Mouse (Mus musculus) forelimb bud, embryonic 11.5 days (tissue): ENCODE data around the gene Col4a2.

ENCODE experiments used
- DNase-seq: peaks from one replicate; pipeline ENCODE4 v3.0.0-alpha.2; 2012; ENCODE audit warnings: low read depth, low spot score

Col4a2 gene

GRCm38 (mm10) chr8:11323681-11324080, 11.1 kb downstream of the Col4a2 start:
- no peak for DNase-seq

GRCm38 (mm10) chr8:11324801-11325395, 12.3 kb downstream of the Col4a2 start:
- DNase-seq: no peak

DNA sequence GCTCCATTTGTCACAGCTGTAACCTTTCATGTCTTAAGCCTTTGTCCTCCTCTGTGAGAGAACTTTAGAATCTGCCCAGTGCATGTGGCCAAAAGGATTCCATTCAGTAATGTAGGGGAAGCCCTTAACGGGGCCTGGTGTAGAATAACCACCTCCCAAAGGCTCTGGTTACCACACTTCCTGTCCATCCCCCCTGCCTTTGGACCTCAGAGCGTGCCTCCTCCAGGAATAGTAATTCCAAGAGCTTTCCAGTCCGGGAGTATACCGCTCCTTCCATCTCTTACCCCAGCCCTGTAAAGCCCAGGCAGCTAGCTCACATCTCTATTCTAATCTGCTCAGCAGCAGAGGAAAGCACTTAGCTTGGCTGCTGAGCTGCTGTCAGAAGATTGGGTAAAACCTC, 14.7 kb downstream of the Col4a2 start:
- peak; percentile 32 for DNase-seq

DNA sequence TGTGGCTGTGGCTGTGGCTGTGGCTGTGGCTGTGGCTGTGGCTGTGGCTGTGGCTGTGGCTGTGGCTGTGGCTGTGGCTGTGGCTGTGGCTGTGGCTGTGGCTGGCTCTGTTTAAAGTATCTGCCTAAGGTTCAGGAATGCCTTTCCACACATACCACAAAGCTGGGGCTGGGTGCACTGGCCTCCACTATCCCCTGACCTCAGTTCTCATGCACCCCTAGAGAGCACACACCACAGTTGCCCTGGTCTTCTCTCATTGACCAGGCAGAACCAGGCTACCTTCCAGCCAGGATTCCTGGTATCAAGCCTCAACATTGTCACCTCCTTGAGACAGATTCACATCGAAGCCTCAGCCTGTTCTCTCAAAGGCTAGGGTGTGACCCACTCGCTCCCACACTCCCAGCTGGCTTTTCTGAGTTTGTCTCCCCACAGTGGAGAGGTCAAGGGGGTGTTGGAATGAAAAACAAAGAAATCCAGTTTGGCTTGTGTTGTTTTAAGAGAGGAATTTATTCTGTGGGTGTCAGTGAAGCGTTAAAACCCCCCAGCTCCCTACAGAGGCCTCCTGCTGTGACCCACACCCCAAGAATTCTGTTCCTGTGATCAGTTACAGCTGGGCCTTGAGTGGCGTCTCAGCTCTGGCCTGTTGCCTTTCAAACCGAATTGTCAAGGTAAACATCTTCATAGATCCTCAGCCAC, 15.3 kb downstream of the Col4a2 start:
- no peak for DNase-seq

- no peak for DNase-seq
Measured at GRCm38 (mm10) chr8:11331561-11331960, 19.0 kb downstream of the Col4a2 start.

GRCm38 (mm10) chr8:11333746-11334145, 21.1 kb downstream of the Col4a2 start:
- no peak for DNase-seq

DNA sequence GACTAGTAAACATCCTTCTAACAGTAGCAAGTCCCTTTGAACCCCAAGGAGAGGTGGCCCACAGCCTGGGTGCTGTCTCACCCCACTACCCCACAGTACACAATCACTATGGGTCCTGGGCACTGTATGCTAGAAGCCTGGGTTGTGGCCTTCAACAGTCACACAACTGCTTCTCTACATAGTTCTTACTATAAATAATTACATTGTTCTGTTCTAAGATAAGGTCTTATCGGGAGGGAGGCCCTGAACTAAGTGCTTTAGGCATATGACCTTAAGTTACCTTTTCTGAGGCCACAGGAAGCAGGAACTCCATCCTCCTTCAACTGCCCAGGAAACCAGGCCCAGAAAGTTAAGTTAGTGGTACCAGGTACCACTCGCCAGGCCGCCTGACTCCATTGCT, 21.9 kb downstream of the Col4a2 start:
- no peak for DNase-seq

DNA sequence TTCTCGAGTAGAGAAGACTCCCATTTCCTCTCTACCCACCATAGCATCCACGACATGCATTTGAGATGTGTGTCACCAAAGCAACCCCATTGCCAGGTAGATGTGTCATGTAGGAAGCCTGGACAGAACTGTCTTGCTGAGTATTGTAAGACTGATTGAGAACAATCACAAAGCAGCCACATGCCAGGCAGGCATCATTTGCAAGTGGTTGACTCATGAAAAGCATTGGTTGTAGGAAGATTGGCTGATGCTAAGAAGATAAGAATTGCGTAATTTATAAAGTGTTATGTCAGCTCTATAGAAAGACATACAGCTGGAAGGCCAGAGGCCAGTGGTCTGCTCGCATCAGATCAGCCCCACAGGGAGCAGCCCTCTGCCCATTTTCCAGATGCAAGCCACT, 22.6 kb downstream of the Col4a2 start:
- no peak for DNase-seq

GRCm38 (mm10) chr8:11336346-11336745, 23.7 kb downstream of the Col4a2 start:
- DNase-seq: no peak

DNA sequence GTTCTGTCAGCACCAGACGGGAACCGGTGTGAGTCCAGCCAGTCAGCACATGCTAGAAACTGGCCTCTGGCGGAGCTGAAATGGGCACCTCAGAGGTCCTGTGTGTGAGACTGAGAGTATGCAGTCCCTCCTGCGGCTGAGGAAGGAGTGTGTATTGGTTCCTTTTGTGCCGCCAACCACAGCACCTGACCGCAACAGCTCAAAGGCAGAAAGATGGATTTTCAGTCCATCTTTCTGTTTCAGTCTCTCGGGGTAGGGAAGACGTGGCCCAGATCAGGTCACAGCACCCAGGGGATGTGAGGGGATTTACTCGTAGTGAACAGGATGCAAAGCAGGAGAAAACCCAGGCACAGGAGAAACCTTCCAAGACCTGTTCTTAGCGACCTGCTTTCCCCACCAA, 25.0 kb downstream of the Col4a2 start:
- DNase-seq: no peak

DNA sequence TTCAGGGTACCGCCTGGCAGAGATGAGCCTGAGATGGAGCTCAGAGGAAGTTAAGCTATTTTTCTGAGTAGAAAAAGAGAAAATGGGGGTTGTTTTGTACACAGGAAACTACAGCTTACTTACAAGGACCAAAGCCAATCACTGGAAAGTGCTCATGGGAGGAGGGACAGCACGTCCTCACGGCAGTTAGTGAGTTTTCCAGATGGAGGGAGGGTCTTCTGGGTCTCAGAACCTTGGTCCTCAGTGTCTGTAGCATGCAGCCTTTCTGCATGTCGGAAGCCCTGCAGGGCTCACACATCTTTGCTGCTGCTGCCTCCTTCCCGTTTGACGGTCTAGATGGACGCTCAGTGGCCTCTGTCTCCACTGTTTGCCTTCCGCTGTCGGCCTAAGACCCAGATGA, 25.9 kb downstream of the Col4a2 start:
- no peak for DNase-seq

- DNase-seq: no peak
Measured at GRCm38 (mm10) chr8:11340310-11341110, 27.9 kb downstream of the Col4a2 start.

GRCm38 (mm10) chr8:11341111-11341566, 28.5 kb downstream of the Col4a2 start:
- DNase-seq: no peak

DNA sequence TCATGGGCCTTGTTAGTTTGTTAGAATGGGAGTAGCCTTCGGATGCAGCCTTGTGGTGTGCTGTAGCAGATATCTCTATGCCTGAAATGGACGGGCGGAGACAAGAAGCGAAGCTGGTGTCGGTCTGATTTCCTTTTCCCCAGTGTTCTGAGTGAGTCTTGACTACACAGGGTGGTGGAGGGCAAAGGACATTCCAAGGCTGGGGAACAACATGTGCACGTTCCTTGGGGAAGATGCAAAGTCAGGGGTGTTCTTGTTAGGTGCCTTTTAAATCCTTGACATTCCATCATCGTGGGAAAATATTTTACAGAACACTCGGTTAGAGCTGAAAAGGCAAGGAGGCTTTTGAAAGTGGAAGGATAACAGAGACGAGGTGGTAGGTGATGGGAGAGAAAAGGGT, 31.9 kb downstream of the Col4a2 start:
- DNase-seq: no peak

DNA sequence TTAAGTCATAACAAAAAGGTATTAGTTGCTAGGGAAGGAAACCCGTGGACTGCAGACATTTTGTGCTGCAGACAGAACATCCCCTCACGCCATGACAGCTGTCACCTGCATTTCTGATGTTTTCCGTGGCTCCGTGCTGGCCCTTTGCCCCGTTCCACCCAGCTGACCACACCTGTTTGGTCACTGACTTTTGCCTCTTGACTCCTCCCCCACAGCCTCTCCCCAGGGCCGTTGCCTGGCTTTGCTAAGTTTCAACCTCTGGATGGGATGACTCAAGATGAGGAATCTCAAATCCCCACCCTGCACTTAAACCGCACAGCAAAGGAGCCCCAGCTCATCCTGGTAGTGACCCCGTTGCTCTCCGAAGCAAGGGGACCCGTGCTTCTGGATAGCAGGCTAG, 33.6 kb downstream of the Col4a2 start:
- DNase-seq: no peak

GRCm38 (mm10) chr8:11347699-11348098, 35.1 kb downstream of the Col4a2 start:
- no peak for DNase-seq

GRCm38 (mm10) chr8:11348622-11349021, 36.0 kb downstream of the Col4a2 start:
- DNase-seq: no peak

DNA sequence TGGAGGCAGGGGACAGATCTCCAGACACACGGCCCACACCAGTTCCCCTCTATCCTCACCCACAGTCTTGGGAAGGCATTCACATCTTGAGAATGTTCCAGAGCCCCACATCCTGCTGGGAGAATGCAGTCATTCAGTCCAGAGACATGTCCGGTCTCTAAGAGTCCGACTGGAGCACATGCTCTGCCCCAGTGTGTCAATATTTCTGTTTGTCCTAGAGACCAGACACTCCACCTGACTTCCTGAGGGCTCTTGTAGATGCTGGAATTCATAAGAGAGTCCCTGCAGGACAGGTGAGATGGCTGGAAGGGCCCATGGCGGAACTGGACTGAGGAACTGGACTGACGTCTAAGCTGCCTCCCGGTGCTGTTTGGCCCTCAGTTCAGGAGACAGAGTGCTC, 38.8 kb downstream of the Col4a2 start:
- DNase-seq: no peak

DNA sequence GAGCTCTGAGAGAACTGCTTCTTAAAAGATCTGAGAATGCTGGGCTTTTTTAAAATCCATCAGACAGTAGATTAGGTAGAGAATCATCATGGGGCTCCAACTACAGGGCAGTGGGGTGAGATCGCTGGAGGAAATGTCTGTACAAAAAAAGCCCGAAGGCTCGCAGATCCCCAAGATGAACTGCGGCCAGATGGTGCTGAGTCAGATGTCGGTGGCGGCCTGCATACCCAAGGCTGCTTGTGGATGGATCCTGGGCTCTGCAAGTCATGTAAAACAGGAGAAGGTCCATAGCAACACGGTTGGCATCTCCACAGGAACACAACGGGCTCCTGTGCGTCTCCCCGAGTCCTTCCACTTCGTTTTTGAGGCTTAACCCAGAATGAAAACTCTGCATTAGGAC, 39.9 kb downstream of the Col4a2 start:
- no peak for DNase-seq

- no peak for DNase-seq
Measured at GRCm38 (mm10) chr8:11354800-11355451, 42.3 kb downstream of the Col4a2 start.

DNA sequence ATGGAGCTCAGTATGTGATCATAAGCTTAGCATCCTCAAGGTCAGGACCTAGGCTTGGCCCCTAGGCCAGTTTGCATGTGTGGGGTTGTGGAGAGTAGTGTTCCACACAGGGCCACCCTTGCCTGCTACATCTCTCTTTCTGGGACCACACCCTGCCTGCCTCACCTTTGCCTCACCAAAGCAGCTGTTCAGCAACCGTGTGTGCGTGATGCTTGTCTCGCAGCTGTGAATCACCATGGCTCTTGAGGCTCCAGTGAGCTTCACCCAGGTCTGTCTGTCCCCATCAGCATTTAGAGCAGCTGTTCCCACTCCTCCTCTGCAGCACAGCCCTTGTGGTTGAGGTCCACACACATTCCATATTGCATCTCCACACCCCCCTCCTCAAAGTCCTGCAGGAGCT, 43.3 kb downstream of the Col4a2 start:
- no peak for DNase-seq

DNA sequence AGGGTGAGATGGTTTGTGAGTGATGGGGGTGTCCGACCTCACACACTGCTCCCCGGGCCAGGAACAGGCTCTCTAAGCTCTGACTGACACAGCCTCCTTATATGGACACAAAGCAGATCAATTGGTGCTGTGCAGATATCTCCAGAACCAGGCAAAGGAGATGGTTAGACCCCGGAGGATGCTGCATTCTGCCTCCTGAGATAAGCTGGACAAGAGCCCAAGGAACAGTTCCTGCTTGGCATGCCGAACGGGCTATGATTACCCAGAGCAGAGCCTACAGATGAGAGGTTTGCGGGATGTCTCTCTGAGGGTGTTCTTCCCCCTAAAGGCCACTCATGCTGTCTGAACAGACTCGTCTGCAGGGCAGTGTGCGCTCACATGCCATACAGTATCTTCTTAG, 44.2 kb downstream of the Col4a2 start:
- no peak for DNase-seq
